Mouse (Mus musculus) heart, postnatal 0 days (tissue): Measurements from ENCODE around the gene Cacnb4. TPM values are rescaled to one million over a fixed set of nuclear protein-coding genes. Genes with fewer than 3 reads are reported as not detected.

ENCODE experiments used
- ATAC-seq: fragments of 200-750 bp; cut with Nextera tagmentation; 2 replicates; pipeline ENCODE4 v1.8.0; 2017; ENCODE audit warnings: low read depth, moderate number of reproducible peaks, moderate library complexity; ENCODE audit not compliant: insufficient read depth
- DNase-seq: peaks from one replicate; pipeline ENCODE4 v3.0.0-alpha.2; 2016; ENCODE audit warnings: low spot score
- H3K27ac ChIP-seq: fragments of 300-500 bp; sonication (generic); 2 replicates; pipeline ENCODE4 v1.5.1; 2014; ENCODE audit warnings: low read depth, mild to moderate bottlenecking
- H3K27me3 ChIP-seq: fragments of 300-500 bp; sonication (generic); 2 replicates; pipeline ENCODE4 v1.6.1; 2014; ENCODE audit warnings: low read length, mixed read lengths; ENCODE audit not compliant: control insufficient read depth, insufficient read depth
- H3K36me3 ChIP-seq: fragments of 300-500 bp; sonication (generic); replicated peaks from 2 replicates; pipeline ENCODE4 v1.6.1; 2014; ENCODE audit warnings: low read length, mixed read lengths; ENCODE audit not compliant: control insufficient read depth, insufficient read depth
- H3K4me1 ChIP-seq: fragments of 300-500 bp; sonication (generic); 2 replicates; pipeline ENCODE4 v1.6.1; 2014; ENCODE audit warnings: antibody characterized with exemption; ENCODE audit not compliant: control insufficient read depth, insufficient read depth
- H3K4me2 ChIP-seq: fragments of 300-500 bp; sonication (generic); 2 replicates; pipeline ENCODE4 v1.6.1; 2014; ENCODE audit warnings: low read depth, mild to moderate bottlenecking, low read length, moderate library complexity
- H3K4me3 ChIP-seq: fragments of 300-500 bp; sonication (generic); 2 replicates; pipeline ENCODE4 v1.5.1; 2014; ENCODE audit warnings: low read depth, low read length
- H3K9ac ChIP-seq: fragments of 300-500 bp; sonication (generic); replicated peaks from 2 replicates; pipeline ENCODE4 v1.6.1; 2014; ENCODE audit warnings: low read depth, low read length, mixed read lengths
- H3K9me3 ChIP-seq: fragments of 300-500 bp; sonication (generic); replicated peaks from 2 replicates; pipeline ENCODE4 v1.6.1; 2016; ENCODE audit warnings: low read length; ENCODE audit not compliant: control insufficient read depth
- CTCF ChIP-seq: IDR thresholded peaks from 2 replicates; pipeline ENCODE4 v1.5.1; 2016; ENCODE audit warnings: antibody characterized with exemption, control low read depth, low read depth
- EP300 ChIP-seq: IDR thresholded peaks from 2 replicates; pipeline ENCODE4 v1.6.1; 2016; ENCODE audit warnings: antibody characterized with exemption, low read depth
- WGBS: fragments of 180-500 bp; shearing (Covaris S2); extraction: QIAGEN DNeasy Blood & Tissue Kit; methylation state at CpG from one replicate; pipeline ENCODE4 v1.1.7; 2014; 5-methylcytosine and 5-hydroxymethylcytosine counted together
- polyA plus RNA-seq: library from polyadenylated mRNA; unstranded; fragments of >200 nt; fragmentation: Nextera tagmentation; extraction: Ambion mirVana; gene quantifications from 2 replicates; pipeline ENCODE4 v1.2.1, GENCODE M21; 2015
- total RNA-seq: library from RNA; depleted of rRNA; stranded (reverse); fragments of >200 nt; gene quantifications from 2 replicates; pipeline ENCODE4 v1.2.3, GENCODE M21; 2014; ENCODE audit warnings: low replicate concordance

Gene Cacnb4
- total and polyA plus RNA-seq, 2 experiments from 2014 or later, result 0.56 to 0.69 TPM

GRCm38 (mm10) chr2:52547331-52547730, 129.3 kb downstream of the Cacnb4 start:
- Histone ChIP-seq H3K9ac (no peak overlapping the region), H3K9me3 (no peaks in the 10 kb centered on the region), H3K27ac (no peak overlapping the region), H3K4me2 (no peak overlapping the region), H3K4me1 (no peaks in the 10 kb centered on the region), H3K36me3 (no peaks in the 10 kb centered on the region), H3K27me3 (no peaks in the 10 kb centered on the region), H3K4me3 (no peak overlapping the region)
- DNase-seq (no peak), ATAC-seq (no peak)
- no peak for TF ChIP-seq CTCF
- no peak for TF ChIP-seq EP300
- WGBS, result 82% methylated on average over 11 of the region's 11 CpGs

GRCm38 (mm10) chr2:52544527-52544926, 132.1 kb downstream of the Cacnb4 start:
- H3K36me3 ChIP-seq, result no peaks in the 10 kb centered on the region
- no peaks in the 10 kb centered on the region for H3K4me1 ChIP-seq
- TF ChIP-seq EP300, result no peak
- no peak for TF ChIP-seq CTCF
- no peak overlapping the region for H3K4me3 ChIP-seq
- H3K4me2 ChIP-seq, result no peak overlapping the region
- DNase-seq, result no peak
- no peaks in the 10 kb centered on the region for H3K27me3 ChIP-seq
- no peak overlapping the region for H3K9ac ChIP-seq
- H3K9me3 ChIP-seq, result no peaks in the 10 kb centered on the region
- no peak for ATAC-seq
- 64% methylated on average over 2 of the region's 2 CpGs for WGBS
- no peak overlapping the region for H3K27ac ChIP-seq

DNA sequence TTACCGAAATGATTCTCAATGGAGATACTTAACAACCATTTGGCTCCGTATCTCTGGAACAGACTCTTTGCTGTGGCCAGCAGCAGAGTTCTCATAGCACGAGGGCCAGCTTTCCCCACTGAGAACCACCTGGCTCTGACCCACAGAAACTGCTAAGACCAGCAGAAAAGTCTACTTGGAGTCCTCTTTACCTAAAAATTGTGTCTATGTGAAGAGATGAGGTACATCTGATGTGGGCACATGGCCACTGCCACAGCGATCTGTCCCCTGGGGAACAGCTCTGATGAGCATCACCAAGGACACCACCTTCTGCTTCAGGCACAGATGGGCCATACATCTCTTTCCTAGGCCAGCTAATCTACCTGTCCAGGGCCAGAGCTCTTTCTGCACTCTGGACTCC, 135.6 kb downstream of the Cacnb4 start:
- Histone ChIP-seq H3K9me3 (no peaks in the 10 kb centered on the region), H3K4me1 (no peaks in the 10 kb centered on the region), H3K27ac (no peak overlapping the region), H3K9ac (no peak overlapping the region), H3K27me3 (no peaks in the 10 kb centered on the region), H3K36me3 (no peaks in the 10 kb centered on the region), H3K4me3 (no peak overlapping the region), H3K4me2 (no peak overlapping the region)
- TF ChIP-seq CTCF (no peak), EP300 (no peak)
- WGBS, result 90% methylated on average over 4 of the region's 4 CpGs
- DNase-seq (no peak), ATAC-seq (no peak)

DNA sequence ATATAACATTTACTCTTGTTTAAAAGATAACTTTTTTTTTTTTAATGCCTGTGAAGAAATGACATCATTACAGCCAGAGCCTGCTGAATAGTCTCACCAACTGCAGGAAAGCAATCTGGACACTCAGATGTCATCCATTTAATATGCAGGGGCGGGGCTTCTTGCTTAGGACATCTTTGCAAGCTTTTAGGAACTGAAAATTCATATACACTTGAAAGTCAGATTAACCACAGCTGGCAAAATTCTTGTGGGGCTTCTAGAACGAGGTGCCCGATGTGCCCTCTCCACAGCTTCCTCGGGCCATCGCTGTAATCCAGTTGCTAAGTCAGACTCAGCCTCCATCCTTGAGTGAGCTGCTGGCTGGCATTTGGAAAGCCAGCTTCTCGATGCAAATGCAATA, 137.3 kb downstream of the Cacnb4 start:
- DNase-seq, result no peak
- Histone ChIP-seq H3K36me3 (no peaks in the 10 kb centered on the region), H3K9me3 (no peaks in the 10 kb centered on the region), H3K4me1 (no peaks in the 10 kb centered on the region), H3K4me3 (no peak overlapping the region), H3K9ac (no peak overlapping the region), H3K4me2 (no peak overlapping the region), H3K27ac (no peak overlapping the region), H3K27me3 (no peaks in the 10 kb centered on the region)
- TF ChIP-seq EP300, result no peak
- no peak for TF ChIP-seq CTCF
- WGBS, result 85% methylated on average over 6 of the region's 6 CpGs
- no peak for ATAC-seq

DNA sequence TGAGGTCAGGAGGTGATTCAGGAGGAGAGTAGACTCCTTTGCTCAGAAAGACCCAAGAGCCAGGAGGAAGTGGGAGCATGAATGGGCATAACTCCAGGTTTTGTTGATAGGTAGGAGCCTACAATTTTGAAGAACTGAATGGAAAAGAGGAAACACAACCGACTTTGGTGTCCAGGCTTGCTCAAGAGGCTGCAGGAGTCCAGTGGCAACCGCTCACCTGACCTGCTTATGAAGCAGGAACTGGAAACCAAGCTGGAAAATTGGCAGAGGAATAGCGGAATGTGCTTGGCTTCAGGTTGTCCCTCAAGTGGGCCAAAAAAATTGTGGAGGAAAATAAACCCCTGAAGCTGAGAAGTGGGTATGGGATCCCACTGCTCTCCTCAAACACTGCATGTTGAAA, 139.0 kb downstream of the Cacnb4 start:
- DNase-seq, result no peak
- Histone ChIP-seq H3K4me1 (peaks cover 5% of the 10 kb centered on the region; the same call in 1 of the 2 replicates), H3K9ac (no peak overlapping the region), H3K36me3 (no peaks in the 10 kb centered on the region), H3K27ac (no peak overlapping the region), H3K4me2 (no peak overlapping the region), H3K9me3 (no peaks in the 10 kb centered on the region), H3K27me3 (no peaks in the 10 kb centered on the region), H3K4me3 (no peak overlapping the region)
- no peak for ATAC-seq
- WGBS, result 78% methylated on average over 3 of the region's 3 CpGs
- TF ChIP-seq EP300 (no peak), CTCF (no peak)

- Histone ChIP-seq H3K4me2 (no peak overlapping the region), H3K4me1 (peaks cover 5% of the 10 kb centered on the region; the same call in 1 of the 2 replicates), H3K36me3 (no peaks in the 10 kb centered on the region), H3K27me3 (no peaks in the 10 kb centered on the region), H3K9me3 (no peaks in the 10 kb centered on the region), H3K9ac (no peak overlapping the region), H3K4me3 (no peak overlapping the region), H3K27ac (no peak overlapping the region)
- DNase-seq, result no peak
- no peak for ATAC-seq
- WGBS, result 92% methylated on average over 9 of the region's 9 CpGs
- TF ChIP-seq CTCF, result no peak
- TF ChIP-seq EP300, result no peak
These were observed 139.5 kb downstream of the Cacnb4 start for GRCm38 (mm10) chr2:52537155-52537554.
